Mouse (Mus musculus) olfactory bulb, adult 2 months (tissue): ENCODE data around the gene Pak2. TPM values are rescaled to one million over a fixed set of nuclear protein-coding genes. Genes with fewer than 3 reads are reported as not detected.

Experiments used
- H3K27ac ChIP-seq: fragments of 200-500 bp; 2 replicates; pipeline ENCODE4 v1.5.1; 2012; ENCODE audit warnings: low read depth, low read length; ENCODE audit not compliant: insufficient read depth
- H3K4me1 ChIP-seq: fragments of 200-500 bp; 2 replicates; pipeline ENCODE4 v1.6.1; 2012; ENCODE audit warnings: low read length; ENCODE audit not compliant: control insufficient read depth, insufficient read depth
- H3K4me3 ChIP-seq: fragments of 200-500 bp; 2 replicates; pipeline ENCODE4 v1.5.1; 2012; ENCODE audit warnings: mild to moderate bottlenecking, low read depth, low read length, moderate library complexity; ENCODE audit not compliant: insufficient read depth
- CTCF ChIP-seq: fragments of 200-500 bp; IDR thresholded peaks from 2 replicates; pipeline ENCODE4 v1.5.1; 2012; ENCODE audit warnings: low read depth, mild to moderate bottlenecking, low read length, moderate library complexity; ENCODE audit not compliant: insufficient read depth
- POLR2A ChIP-seq: fragments of 200-500 bp; IDR thresholded peaks from 2 replicates; pipeline ENCODE4 v1.6.1; 2012; ENCODE audit warnings: mild to moderate bottlenecking, low read depth, low read length, moderate library complexity; ENCODE audit not compliant: insufficient read depth
- WGBS: fragments of 180-500 bp; shearing (Covaris S2); methylation state at CpG from one replicate; pipeline ENCODE4 v1.1.7; 2018; 5-methylcytosine and 5-hydroxymethylcytosine counted together
- polyA plus RNA-seq: library from polyadenylated mRNA; stranded (reverse); fragments of >200 nt; gene quantifications from 2 replicates; pipeline ENCODE4 v1.2.4, GENCODE M21; 2012; ENCODE audit warnings: low replicate concordance; ENCODE audit not compliant: missing spikeins, insufficient read depth, insufficient read length

Pak2 gene
- 52.8 TPM in 1 of 2 replicates, not detected in the other for polyA plus RNA-seq

DNA sequence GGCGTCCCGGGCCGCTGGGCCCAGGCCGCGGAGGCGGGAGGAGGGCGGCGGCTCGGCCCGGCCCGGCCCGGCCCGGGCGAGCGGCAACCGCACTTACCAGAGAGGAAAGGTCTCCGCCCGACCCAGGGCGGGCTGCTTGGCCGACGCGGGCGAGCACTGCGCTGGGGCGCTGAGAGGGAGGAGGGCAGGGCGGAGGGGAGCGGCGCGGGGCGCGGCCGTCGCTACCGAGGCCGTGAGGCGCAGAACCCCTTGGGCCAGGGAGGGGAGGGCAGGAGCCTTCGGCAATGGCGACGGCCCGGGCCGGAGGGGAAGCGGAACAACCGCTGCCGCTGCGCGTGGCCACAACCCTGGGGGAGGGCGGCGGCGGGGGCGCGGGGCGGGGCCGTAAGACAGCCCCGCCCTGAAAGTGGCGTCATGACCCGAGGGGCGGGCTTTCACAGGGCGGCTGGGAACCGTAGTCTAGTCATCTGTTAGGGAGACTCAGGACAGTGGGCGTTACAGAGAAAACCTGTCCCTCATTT, at the start of gene Pak2:
TSS of gene Pak2 (minus strand) at position 352 of the 521 bp plus-strand sequence.
- peak within 1 kb of the TSS; percentile 61 for H3K4me3 ChIP-seq
- TF ChIP-seq POLR2A, result peak; percentile 64
- no peak for TF ChIP-seq CTCF
- 1% methylated on average over 55 of the region's 60 CpGs for WGBS
- H3K27ac ChIP-seq, result peak within 1 kb of the TSS; percentile 25; the same call in 1 of the 2 replicates
- no peaks in the 10 kb centered on the region for H3K4me1 ChIP-seq

DNA sequence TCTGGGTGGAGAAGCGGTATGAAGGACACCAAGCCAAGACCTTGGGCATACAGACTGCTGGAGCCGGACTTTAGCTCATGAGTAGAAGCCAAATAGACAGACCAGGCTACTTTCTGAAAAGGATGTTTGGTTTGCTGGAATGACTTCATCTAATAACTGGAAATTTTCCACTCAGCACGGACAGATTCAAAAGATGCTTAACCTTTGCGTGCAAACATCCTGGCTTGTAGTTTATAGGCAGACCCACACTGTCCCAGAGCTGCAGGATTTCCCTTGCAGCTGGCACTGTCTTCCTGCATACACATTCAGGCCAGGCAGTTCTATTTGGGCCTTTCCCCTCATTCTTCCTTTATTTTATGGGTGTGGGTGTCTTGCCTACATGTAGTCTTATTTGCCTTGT, 47.9 kb upstream of the Pak2 start:
- no peaks in the 10 kb centered on the region for H3K4me1 ChIP-seq
- no peak overlapping the region for H3K27ac ChIP-seq
- TF ChIP-seq POLR2A, result no peak
- no peak overlapping the region for H3K4me3 ChIP-seq
- WGBS, result 84% methylated on average over 4 of the region's 4 CpGs

DNA sequence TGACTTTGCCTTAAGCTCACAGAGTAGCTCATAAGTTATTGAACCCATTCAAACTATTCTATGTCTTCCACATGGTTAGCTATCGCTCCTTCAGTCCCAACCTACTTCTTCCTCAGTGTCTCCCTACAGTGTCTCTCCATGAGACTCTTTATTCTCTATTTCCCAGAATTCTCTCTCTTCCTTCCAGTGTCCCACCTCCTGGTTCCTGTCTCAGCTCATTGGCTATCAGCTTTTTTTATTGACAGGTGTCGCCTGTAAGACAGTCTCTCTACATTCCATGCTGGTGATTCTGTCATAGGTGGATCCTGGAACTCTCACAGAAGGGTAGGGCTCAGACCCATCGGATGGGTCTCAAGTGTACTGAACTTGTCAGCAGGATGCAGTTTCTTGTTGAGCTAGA, 46.2 kb upstream of the Pak2 start:
- H3K27ac ChIP-seq, result no peak overlapping the region
- no peaks in the 10 kb centered on the region for H3K4me1 ChIP-seq
- no peak overlapping the region for H3K4me3 ChIP-seq
- TF ChIP-seq POLR2A (no peak), CTCF (no peak)
- 93% methylated on average over 3 of the region's 3 CpGs for whole genome bisulfite sequencing

DNA sequence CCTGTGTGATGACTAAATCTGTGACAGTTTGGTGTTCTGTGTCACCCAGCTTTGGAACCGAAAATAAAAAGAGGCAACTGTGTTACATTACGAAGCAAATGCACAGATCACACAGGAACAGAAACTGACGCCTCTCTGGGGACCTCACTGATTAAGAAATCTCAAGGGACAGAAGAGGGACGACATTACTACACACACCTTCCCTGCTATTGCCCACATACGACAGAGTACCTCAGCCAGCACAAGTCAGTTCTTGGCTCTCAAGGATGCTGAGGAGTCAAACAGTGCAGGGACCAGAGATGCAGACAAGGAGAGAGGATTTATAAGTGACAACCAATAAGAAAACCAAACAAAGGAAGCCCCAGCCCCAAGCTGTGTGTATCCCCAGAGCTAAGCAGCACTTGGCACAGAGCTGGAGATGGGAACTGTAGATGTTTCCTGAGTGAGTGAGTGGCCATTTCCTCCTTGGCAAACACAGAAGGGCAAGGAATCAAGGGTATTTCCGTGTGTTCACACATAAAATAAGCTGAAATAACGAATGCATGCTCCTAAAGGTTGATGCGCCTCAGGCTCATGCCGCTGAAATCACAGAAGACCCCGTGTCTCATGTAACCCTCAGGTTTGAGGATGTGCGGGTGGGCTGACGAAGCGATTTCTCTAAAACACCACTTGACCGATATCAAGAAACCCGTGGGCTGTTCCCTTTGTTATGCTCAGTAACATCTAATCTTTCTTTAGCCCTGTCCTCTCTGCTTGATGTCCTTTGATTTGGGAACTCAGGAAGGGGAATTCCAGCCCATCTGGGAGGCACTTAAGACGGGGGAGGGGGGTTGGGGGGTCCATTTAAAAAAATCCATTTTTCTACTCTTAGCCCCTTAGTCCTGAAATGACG, 45.5 kb upstream of the Pak2 start:
- no peaks in the 10 kb centered on the region for H3K4me1 ChIP-seq
- 69% methylated on average over 17 of the region's 17 CpGs for WGBS
- no peak overlapping the region for H3K4me3 ChIP-seq
- TF ChIP-seq POLR2A (no peak), CTCF (no peak)
- no peak overlapping the region for H3K27ac ChIP-seq

DNA sequence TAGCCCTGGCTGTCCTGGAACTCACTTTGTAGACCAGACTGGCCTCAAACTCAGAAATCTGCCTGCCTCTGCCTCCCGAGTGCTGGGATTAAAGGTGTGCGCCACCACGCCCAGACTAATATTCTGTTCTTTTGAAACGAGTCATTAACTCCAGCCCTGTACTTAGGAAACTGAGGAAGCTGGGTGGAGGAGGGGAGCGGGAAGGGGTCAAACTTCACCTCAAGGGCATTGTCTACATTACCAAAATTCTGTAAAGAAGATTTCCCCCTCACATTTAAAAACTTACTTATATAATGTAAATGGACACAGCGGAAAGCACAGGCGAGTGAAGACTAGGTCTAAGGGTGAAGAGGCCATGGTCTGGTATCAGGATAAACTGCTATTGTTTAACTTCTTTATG, 44.9 kb upstream of the Pak2 start:
- TF ChIP-seq POLR2A (no peak), CTCF (no peak)
- Histone ChIP-seq H3K27ac (no peak overlapping the region), H3K4me3 (no peak overlapping the region), H3K4me1 (no peaks in the 10 kb centered on the region)
- 89% methylated on average over 7 of the region's 7 CpGs for WGBS

DNA sequence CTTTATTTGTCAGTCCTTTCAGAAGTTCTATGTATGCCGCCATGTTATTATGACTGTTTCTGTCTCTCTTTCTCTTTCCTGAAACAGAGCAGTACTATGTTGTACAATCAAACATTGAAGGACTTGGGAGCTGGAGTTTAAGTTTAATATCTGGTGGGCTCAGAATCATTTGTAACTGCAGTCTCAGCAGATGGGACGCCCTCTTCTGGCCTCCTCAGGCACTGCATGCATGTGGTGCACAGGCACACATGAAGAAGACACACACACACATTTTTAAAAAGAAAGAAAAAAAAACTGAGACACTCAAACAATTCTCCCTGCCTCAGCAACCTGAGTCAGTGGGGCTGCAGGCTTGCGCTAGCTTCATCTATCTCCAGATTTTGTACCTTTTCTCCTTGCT, 41.3 kb upstream of the Pak2 start:
- TF ChIP-seq POLR2A (no peak), CTCF (no peak)
- no peak overlapping the region for H3K27ac ChIP-seq
- no peak overlapping the region for H3K4me3 ChIP-seq
- no peaks in the 10 kb centered on the region for H3K4me1 ChIP-seq
- WGBS, result 81% methylated on average over 3 of the region's 3 CpGs

DNA sequence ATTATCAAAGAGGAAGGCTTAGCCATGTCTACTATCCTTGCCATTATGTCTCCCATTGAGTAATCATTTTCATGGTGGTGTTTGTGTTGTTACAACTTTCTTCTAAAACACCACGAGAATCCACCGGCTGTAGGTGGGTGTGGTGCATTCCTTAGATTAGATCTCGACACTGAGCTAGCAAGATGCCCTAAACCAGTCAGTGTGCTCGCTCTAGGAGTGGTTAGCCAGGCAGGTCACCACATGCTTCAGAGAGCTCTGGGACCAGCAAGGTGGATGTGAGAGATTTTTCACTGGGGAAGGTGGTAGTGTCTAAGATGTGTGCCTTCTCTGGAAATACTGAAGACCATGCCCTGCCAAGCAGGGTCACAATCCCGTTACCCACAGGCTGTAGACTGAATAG, 37.0 kb upstream of the Pak2 start:
- H3K4me3 ChIP-seq, result no peak overlapping the region
- H3K27ac ChIP-seq, result no peak overlapping the region
- 59% methylated on average over 5 of the region's 5 CpGs for WGBS
- no peak for TF ChIP-seq POLR2A
- no peak for TF ChIP-seq CTCF
- H3K4me1 ChIP-seq, result no peaks in the 10 kb centered on the region

DNA sequence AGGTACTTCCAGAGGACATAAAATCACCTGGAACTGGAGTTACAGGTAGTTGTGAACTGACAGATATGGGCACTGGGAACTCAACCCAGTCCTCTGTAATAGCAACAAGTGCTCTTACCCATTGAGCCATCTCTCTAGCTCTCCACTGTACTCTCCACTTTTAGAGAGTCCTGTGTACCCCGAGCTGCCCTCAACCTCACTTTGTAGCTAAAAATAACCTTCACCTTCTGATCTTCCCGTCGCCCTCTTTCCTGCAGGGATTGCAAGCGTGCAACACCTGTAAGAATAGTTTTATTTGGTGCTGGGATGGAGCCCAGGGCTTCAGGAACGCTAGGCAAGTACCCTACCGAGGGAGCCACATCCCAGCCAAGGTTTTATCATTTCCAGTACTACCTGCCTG, 36.6 kb upstream of the Pak2 start:
- Histone ChIP-seq H3K27ac (no peak overlapping the region), H3K4me3 (no peak overlapping the region), H3K4me1 (no peaks in the 10 kb centered on the region)
- 66% methylated on average over 6 of the region's 6 CpGs for WGBS
- TF ChIP-seq POLR2A (no peak), CTCF (no peak)

DNA sequence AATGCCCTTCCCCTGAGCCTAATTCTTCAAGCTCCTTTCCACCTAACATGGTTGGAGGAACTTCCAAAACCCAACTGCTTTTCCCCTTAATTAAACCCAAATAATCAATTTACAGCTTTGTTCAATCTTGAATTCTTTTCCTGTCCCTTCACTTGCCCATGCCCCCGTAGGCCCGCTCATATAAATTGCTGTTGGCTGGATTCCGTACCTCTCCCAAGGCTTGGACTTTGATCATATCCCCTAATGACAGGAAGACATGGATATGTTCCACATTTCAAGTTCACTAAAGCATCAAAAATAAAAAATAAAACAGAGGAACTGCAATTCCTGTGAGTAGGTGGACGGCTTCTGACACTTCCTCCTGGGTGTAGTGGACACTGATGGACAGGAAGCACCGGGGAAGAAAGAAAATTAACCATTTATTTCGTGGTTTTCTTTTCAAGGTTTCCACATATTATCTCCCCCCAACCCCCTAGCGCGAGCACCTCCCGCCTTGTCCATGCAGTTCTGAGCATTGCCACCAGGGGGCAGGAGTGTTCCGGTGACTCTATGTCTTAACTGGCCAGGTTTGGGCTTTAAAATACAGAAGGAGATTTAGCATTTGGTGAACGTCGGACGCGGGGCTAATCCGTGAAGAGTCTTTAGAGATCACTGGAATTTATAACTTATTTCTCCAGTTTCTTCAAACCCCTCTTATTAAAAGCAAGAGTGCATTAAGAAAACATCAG, 36.0 kb upstream of the Pak2 start:
- H3K4me1 ChIP-seq, result no peaks in the 10 kb centered on the region
- H3K4me3 ChIP-seq, result no peak overlapping the region
- H3K27ac ChIP-seq, result no peak overlapping the region
- TF ChIP-seq POLR2A, result no peak
- TF ChIP-seq CTCF, result peak; percentile 92
- 6% methylated on average over 15 of the region's 15 CpGs for WGBS
